Mouse (Mus musculus) right cerebral cortex, postnatal 36 days (tissue): Measurements from ENCODE around the gene 4931423N10Rik.
"Not testable (repeated sequence)": the region's sequence is repeated elsewhere in the genome, so short reads cannot be mapped to it uniquely, and the experiment has no call there.

Source experiments
- DNase-seq, 2 experiments: peaks; one replicate each; pipeline ENCODE4 v3.0.0; 2022; ENCODE audit warnings: low spot score in 2 of 2, mixed read lengths in 1 of 2

The 4931423N10Rik gene

GRCm38 (mm10) chr2:23207070-23207526 is at the start of gene 4931423N10Rik:
TSS of gene 4931423N10Rik (plus strand) at chr2:23207476.
- DNase-seq: no peak

DNA sequence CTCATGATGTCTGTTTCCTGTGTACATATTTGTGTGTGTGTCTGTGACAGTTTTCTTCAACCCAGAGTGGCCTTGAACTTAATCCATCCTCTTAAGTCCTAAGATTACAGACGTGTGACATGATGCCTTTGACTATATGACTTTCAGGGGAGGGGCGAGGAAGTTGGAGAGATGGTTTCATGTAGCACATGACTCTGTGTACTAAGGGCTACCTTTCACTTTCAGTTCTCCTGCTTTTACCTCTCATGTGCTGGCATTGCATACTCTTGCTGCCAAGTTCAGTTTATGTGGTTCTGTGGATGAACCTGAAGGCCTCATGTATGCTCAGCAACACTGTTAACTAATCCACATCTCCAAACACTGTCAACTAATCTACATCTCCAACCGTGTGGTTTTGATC is 35.0 kb upstream of the 4931423N10Rik start:
- DNase-seq: no peak

- no peak for DNase-seq
Measured at GRCm38 (mm10) chr2:23194366-23194765, 12.9 kb upstream of the 4931423N10Rik start.

- no peak for DNase-seq
Measured at GRCm38 (mm10) chr2:23201034-23201433, 6.2 kb upstream of the 4931423N10Rik start.

- no peak for DNase-seq
Measured at GRCm38 (mm10) chr2:23202900-23203670, 4.2 kb upstream of the 4931423N10Rik start.

GRCm38 (mm10) chr2:23213661-23214060 is 6.4 kb downstream of the 4931423N10Rik start:
- DNase-seq: no peak

- DNase-seq: no peak
Measured at GRCm38 (mm10) chr2:23225199-23225598, 17.9 kb downstream of the 4931423N10Rik start.

GRCm38 (mm10) chr2:23228463-23228862 is 21.2 kb downstream of the 4931423N10Rik start:
- DNase-seq: no peak

GRCm38 (mm10) chr2:23234065-23234773 is 26.9 kb downstream of the 4931423N10Rik start:
- DNase-seq: no peak

DNA sequence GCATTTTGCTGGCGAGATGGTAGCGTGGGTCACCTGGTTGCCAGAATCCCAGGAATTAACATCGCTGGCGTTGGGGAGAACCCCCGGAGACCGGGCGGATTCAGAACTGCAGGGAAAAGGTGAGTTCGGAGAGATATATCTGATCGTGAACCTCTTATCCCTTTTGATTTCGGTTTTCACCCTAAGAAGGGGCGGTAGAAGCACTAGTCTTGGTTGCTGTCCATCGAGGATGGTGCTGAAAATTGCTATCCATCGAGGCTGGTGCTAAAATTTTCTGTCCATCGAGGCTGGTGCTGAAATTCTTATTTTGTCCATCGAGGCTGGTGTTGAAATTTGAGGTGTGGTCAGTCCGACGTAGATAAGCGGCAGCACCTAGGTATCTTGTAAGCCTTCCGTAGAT is 83.7 kb downstream of the 4931423N10Rik start:
- not testable (repeated sequence) for DNase-seq

DNA sequence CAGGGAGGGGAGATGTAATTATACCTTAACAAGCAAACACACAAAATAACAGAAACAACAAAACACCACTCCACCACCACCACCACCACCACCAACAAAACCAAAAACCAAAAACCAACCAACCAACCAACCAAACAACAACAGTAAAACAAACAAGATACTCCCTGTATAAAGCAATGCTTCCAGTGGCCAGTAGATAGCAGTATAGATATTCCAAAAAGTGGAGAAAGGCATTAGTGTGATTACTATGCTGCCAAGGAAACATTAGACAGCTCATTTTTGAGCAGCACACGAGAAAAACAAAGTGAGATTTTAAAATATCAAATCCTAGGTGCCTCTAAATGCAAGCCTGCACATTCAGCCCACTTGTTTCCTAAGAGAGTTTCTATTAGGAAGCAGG is 107.6 kb downstream of the 4931423N10Rik start:
- DNase-seq: no peak
